Mouse (Mus musculus) liver, embryonic 16.5 days (tissue): ENCODE data around the gene Gm12184. TPM values are rescaled to one million over a fixed set of nuclear protein-coding genes. Genes with fewer than 3 reads are reported as not detected.
"Not testable (repeated sequence)": the region's sequence is repeated elsewhere in the genome, so short reads cannot be mapped to it uniquely, and the experiment has no call there.

Experiments used
- ATAC-seq: fragments of 200-750 bp; cut with Nextera tagmentation; 2 replicates; pipeline ENCODE4 v1.8.0; 2017; ENCODE audit warnings: low read depth, mild to moderate bottlenecking, moderate number of reproducible peaks, moderate library complexity
- H3K27ac ChIP-seq: fragments of 300-500 bp; sonication (generic); 2 replicates; pipeline ENCODE4 v1.5.1; 2014; ENCODE audit warnings: mild to moderate bottlenecking, low read length
- H3K27me3 ChIP-seq: fragments of 300-500 bp; sonication (generic); 2 replicates; pipeline ENCODE4 v1.6.1; 2014; ENCODE audit warnings: low read depth, low read length, mixed read lengths; ENCODE audit not compliant: control insufficient read depth, insufficient read depth
- H3K36me3 ChIP-seq: fragments of 300-500 bp; sonication (generic); 2 replicates; pipeline ENCODE4 v1.6.1; 2014; ENCODE audit warnings: mild to moderate bottlenecking; ENCODE audit not compliant: control insufficient read depth, insufficient read depth
- H3K4me1 ChIP-seq: fragments of 300-500 bp; sonication (generic); 2 replicates; pipeline ENCODE4 v1.6.1; 2014; ENCODE audit warnings: low read depth, low read length, mixed read lengths; ENCODE audit not compliant: control insufficient read depth
- H3K4me2 ChIP-seq: fragments of 300-500 bp; sonication (generic); 2 replicates; pipeline ENCODE4 v1.6.1; 2014; ENCODE audit warnings: low read depth, low read length, mixed read lengths
- H3K4me3 ChIP-seq: fragments of 300-500 bp; sonication (generic); 2 replicates; pipeline ENCODE4 v1.5.1; 2014; ENCODE audit warnings: low read depth, mild to moderate bottlenecking, low read length
- H3K9ac ChIP-seq: fragments of 300-500 bp; sonication (generic); 2 replicates; pipeline ENCODE4 v1.6.1; 2014; ENCODE audit warnings: low read depth, low read length
- H3K9me3 ChIP-seq: fragments of 300-500 bp; sonication (generic); replicated peaks from 2 replicates; pipeline ENCODE4 v1.6.1; 2016; ENCODE audit warnings: low read length; ENCODE audit not compliant: control insufficient read depth
- WGBS: fragments of 180-500 bp; shearing (Covaris S2); extraction: QIAGEN DNeasy Blood & Tissue Kit; methylation state at CpG from one replicate; pipeline ENCODE4 v1.1.7; 2014; ENCODE audit not compliant: insufficient replicate concordance; 5-methylcytosine and 5-hydroxymethylcytosine counted together
- polyA plus RNA-seq: library from polyadenylated mRNA; unstranded; fragments of >200 nt; fragmentation: Nextera tagmentation; extraction: Ambion mirVana; gene quantifications from 2 replicates; pipeline ENCODE4 v1.2.1, GENCODE M21; 2015

Gene Gm12184
- polyA plus RNA-seq, 1 experiment from 2014 or later: 0.22 TPM

DNA sequence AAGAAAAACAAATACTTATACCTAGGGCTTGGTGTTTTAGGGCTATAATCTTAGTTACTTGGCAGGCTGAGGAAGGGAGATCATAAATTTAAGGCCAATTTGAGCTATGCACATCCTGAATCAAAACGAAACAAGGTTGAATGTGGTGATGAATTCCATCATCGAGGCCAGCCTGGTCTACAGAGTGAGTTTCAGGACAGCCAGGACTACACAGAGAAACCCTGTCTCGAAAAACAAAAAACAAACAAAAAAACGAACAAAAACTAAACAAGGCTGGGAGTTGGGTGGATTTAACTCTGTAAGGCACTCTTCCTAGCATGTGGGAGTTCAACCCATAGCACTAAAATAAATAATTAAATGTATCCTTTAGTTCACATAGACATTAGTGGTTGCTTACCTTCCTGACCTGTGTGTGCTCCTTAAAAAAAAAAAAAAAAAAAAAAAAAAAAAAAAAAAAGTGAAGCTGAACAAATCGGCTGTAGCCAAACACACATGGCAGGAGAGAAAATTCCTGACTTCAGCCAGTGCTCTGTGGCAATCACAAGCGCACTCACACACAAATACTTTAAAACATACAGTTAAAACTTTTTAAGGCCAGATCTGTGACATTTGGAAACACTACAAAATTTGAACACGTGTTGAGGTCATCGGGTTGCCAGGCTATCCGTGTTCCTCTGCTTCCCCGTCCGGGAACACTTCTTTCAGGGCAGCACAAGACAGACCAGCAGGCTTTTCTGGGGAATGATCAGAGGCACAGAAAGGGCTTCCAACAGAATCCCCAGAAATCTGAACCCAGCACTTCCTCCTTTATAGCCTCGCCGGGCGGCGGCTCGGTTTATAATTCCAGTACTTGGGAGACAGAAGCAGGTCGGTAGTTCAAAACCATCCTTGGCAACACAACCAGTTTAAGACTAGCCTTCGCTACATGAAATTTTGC is 27.2 kb downstream of the Gm12184 start:
- WGBS: 5% methylated on average over 18 of the region's 18 CpGs
- peaks cover 32% of the 10 kb centered on the region for H3K4me1 ChIP-seq
- H3K27ac ChIP-seq: peak overlapping the region; percentile 97
- peak overlapping the region; percentile 83 for H3K9ac ChIP-seq
- peak overlapping the region; percentile 83 for H3K4me3 ChIP-seq
- no peaks in the 10 kb centered on the region for H3K9me3 ChIP-seq
- no peaks in the 10 kb centered on the region for H3K27me3 ChIP-seq
- 0 out of 2 replicates have a peak, but pooled peaks have one; percentile 1 for ATAC-seq
- H3K4me2 ChIP-seq: peak overlapping the region; percentile 74
- H3K36me3 ChIP-seq: peaks cover 32% of the 10 kb centered on the region

DNA sequence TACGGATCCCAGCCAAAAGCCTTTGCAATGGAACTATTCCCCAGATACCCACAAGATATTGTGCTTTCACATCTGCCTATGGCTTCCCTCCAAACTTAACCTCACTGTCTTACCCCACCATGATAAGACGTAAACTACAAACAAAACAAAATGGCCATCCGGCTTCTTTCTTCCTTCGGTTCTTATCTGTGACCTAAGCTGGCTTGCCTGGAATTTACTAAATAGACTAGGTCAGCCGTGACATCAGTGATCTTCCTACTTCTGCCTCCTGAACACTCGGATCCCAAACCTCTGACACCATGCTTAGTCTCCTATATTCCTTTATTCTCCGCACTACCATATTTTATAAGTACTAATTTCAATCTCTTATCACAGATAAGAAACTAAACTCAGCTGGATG is 28.1 kb downstream of the Gm12184 start:
- Histone ChIP-seq H3K36me3 (peaks cover 23% of the 10 kb centered on the region), H3K4me2 (peak overlapping the region; percentile 74), H3K9ac (peak overlapping the region; percentile 21), H3K9me3 (no peaks in the 10 kb centered on the region), H3K27ac (no peak overlapping the region), H3K4me1 (peaks cover 32% of the 10 kb centered on the region), H3K27me3 (no peaks in the 10 kb centered on the region), H3K4me3 (peak overlapping the region; percentile 11; the same call in 1 of the 2 replicates)
- no peak for ATAC-seq
- 48% methylated on average over 7 of the region's 7 CpGs for WGBS

DNA sequence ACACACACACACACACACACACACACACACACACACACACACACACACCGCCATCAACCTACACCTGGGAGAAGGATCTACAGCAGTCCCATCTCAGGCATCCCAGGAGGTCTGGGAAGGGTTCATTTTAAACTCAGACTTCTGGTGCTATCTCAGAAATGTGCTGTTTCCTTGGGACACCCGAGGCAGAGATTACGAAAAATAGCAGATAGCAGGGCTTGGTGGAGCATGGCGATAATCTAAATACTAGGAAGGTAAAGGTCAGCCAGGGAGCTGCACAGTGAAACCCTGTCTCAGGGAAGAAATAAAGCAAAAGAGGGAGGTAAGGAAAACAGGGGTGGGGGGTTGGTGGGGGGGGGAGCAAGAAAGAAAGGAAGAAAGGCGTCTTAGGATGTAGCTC is 29.2 kb downstream of the Gm12184 start:
- no peaks in the 10 kb centered on the region for H3K9me3 ChIP-seq
- H3K36me3 ChIP-seq: peaks cover 13% of the 10 kb centered on the region
- 34% methylated on average over 5 of the region's 5 CpGs for WGBS
- no peak overlapping the region for H3K27ac ChIP-seq
- no peaks in the 10 kb centered on the region for H3K27me3 ChIP-seq
- no peak for ATAC-seq
- H3K4me1 ChIP-seq: peaks cover 24% of the 10 kb centered on the region
- peak overlapping the region; percentile 74 for H3K4me2 ChIP-seq
- H3K9ac ChIP-seq: no peak overlapping the region
- no peak overlapping the region for H3K4me3 ChIP-seq

DNA sequence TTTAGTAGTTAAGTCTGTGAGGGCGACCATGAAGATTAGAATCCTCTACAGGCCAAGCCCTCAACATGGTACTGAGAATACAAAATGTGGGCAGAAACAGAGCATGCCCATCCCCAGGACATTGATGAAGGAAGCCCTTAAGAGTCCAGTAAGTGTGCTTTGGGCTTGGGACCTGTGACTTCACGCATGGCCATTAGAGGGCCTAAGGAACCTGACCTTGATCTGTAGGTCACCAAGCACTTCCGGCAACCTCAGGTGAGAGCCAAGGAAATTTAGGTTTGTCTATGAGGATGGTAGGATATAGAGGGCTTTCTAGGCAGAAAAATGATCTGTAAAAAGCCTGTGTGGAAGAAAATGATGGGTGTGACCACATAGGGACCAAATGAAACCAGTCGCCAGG is 30.2 kb downstream of the Gm12184 start:
- H3K9me3 ChIP-seq: no peaks in the 10 kb centered on the region
- no peak overlapping the region for H3K9ac ChIP-seq
- 69% methylated on average over 4 of the region's 4 CpGs for WGBS
- H3K4me3 ChIP-seq: no peak overlapping the region
- ATAC-seq: no peak
- no peaks in the 10 kb centered on the region for H3K27me3 ChIP-seq
- 0 out of 2 replicates have a peak, but pooled peaks cover 3% of the 10 kb centered on the region for H3K36me3 ChIP-seq
- peaks cover 14% of the 10 kb centered on the region for H3K4me1 ChIP-seq
- no peak overlapping the region for H3K4me2 ChIP-seq
- no peak overlapping the region for H3K27ac ChIP-seq

DNA sequence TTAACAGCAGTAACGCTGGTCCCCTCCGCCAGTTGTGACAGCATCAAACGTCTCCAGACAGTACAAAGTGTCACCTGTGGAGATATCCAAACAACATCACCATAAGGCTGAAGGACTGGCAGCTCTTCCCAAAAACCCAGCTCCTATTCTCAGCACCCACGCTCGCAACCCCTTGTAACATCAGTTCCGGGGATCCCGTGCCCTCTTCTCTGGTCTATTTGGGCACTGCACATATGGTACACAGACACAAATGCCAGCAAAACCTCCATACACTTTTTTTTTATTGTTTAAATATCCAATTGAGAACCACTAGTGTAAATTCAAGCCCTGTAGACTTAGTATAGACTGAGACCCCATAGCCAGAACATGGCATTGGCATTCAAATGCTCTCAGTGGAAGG is 31.2 kb downstream of the Gm12184 start:
- no peaks in the 10 kb centered on the region for H3K9me3 ChIP-seq
- H3K4me2 ChIP-seq: no peak overlapping the region
- H3K27ac ChIP-seq: no peak overlapping the region
- no peak overlapping the region for H3K4me3 ChIP-seq
- ATAC-seq: no peak
- peaks cover 14% of the 10 kb centered on the region for H3K4me1 ChIP-seq
- no peak overlapping the region for H3K9ac ChIP-seq
- H3K36me3 ChIP-seq: no peaks in the 10 kb centered on the region
- H3K27me3 ChIP-seq: no peaks in the 10 kb centered on the region
- WGBS: 84% methylated on average over 7 of the region's 7 CpGs

DNA sequence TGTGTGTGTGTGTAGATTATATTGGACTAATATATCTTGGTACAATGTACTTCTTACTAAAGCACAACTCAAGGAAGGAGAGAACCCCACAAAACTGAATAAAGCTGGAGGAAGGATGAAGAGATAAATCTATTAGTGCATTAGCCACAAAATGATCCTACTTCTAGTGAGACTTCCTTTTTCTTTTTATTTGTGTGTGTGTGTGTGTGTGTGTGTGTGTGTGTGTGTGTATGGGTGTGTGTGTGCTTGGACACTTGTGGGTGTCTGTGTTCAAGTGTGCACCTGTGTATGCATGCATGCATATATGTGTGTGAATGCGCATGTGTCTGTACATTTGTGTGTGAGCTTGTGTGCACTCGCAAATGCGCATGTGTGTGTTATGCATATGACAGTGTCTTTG is 33.3 kb downstream of the Gm12184 start:
- 91% methylated on average over 3 of the region's 3 CpGs for WGBS
- no peak overlapping the region for H3K27ac ChIP-seq
- no peaks in the 10 kb centered on the region for H3K9me3 ChIP-seq
- H3K27me3 ChIP-seq: no peaks in the 10 kb centered on the region
- H3K4me2 ChIP-seq: no peak overlapping the region
- no peak overlapping the region for H3K4me3 ChIP-seq
- no peak overlapping the region for H3K9ac ChIP-seq
- H3K36me3 ChIP-seq: no peaks in the 10 kb centered on the region
- no peak for ATAC-seq
- peaks cover 20% of the 10 kb centered on the region for H3K4me1 ChIP-seq

DNA sequence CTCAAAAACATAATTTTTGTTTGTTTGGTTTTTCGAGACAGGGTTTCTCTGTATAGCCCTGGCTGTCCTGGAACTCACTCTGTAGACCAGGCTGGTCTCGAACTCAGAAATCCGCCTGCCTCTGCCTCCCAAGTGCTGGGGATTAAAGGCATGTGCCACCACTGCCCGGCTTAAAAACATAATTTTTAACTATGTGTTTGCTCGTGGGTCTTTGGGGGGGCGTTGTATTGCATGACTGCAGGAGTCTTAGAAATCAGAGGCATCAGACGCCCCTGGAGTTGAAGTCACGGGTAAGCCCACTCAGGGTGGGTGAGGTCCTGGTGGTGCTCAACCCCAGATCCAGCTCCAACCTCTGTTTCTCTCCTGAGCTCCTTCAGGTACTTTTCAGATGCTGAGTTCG is 34.6 kb downstream of the Gm12184 start:
- 63% methylated on average over 9 of the region's 9 CpGs for WGBS
- not testable (repeated sequence) for H3K4me3 ChIP-seq, ATAC-seq, H3K4me2 ChIP-seq, H3K27me3 ChIP-seq, H3K27ac ChIP-seq, H3K9ac ChIP-seq, H3K9me3 ChIP-seq, H3K36me3 ChIP-seq
- H3K4me1 ChIP-seq: peaks cover 14% of the 10 kb centered on the region

DNA sequence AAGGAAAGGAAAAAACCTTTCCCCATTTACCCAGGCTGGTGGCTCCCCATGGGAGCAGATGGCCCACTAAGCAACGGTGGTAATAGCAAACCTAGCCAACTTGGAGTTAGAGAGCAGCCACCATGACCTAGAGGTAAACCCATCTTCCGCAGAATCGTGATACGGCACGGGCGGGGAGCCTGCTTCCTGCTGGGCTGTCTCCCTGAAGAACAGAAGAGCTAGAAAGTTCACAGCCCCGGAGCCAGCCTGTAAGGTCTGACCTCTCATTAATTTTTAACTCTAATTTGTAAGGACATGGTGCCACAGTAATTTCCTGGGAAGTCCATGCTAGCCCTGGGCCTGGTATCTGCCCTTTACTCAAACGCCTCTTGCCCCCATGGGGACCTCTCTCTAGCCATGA is 35.5 kb downstream of the Gm12184 start:
- Histone ChIP-seq H3K4me1 (peaks cover 14% of the 10 kb centered on the region), H3K27ac (no peak overlapping the region), H3K36me3 (no peaks in the 10 kb centered on the region), H3K9ac (no peak overlapping the region), H3K4me3 (no peak overlapping the region), H3K4me2 (0 out of 2 replicates have a peak overlapping the region, but pooled peaks have one; percentile 35), H3K9me3 (no peaks in the 10 kb centered on the region), H3K27me3 (no peaks in the 10 kb centered on the region)
- WGBS: 52% methylated on average over 8 of the region's 8 CpGs
- ATAC-seq: 0 out of 2 replicates have a peak, but pooled peaks have one; percentile 4
